Mouse (Mus musculus) heart, adult 2 months (tissue): ENCODE measurements around the gene Adgrb3.

Experiments used
- CTCF ChIP-seq: fragments of 200-600 bp; IDR thresholded peaks from 2 replicates; pipeline ENCODE4 v1.8.1; 2022; ENCODE audit warnings: antibody characterized with exemption, mild to moderate bottlenecking, moderate library complexity
- EP300 ChIP-seq: fragments of 200-500 bp; IDR thresholded peaks from 2 replicates; pipeline ENCODE4 v1.6.1; 2011; ENCODE audit warnings: low read depth, low read length, control low read depth; ENCODE audit not compliant: insufficient read depth
- POLR2A ChIP-seq: fragments of 200-500 bp; IDR thresholded peaks from 2 replicates; pipeline ENCODE4 v1.6.1; 2011; ENCODE audit warnings: mild to moderate bottlenecking, low read depth, low read length, control low read depth; ENCODE audit not compliant: insufficient read depth

DNA sequence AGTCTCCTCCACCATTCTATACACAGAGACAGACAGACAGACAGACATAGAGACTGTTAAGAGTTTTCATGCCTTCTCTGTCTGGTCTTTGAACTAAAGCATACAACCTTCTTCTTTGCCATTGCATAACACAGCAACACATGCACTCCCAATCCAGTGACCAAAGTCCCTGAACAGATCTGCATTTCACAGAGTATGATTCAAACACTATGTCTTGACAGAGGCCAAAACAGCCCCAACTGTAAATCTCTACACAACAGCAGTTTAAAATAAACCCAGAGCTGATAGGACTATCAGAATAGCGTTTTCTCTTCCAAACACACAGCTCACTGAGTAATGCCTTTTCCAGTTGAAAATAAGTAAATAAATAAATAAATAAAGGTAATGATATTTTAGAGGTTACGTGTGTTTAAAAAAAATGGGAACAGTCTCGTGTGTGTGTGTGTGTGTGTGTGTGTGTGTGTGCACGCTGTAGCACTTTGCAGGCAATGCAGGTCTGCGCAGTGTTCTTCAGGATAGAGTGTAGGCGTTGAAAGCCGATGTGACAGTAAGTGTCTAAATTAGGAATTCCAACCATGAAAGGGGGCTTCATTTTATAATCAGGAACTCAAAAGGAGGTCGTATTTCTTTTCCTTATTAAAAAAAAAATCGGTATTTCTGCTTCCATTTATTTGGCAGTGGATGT is 1.3 kb downstream of the Adgrb3 start:
- no peak for TF ChIP-seq EP300
- TF ChIP-seq CTCF, result no peak
- no peak for TF ChIP-seq POLR2A
